Mouse (Mus musculus) cortical plate, adult 2 months (tissue): ENCODE data around the gene Dpysl4.

ENCODE experiments used
- CTCF ChIP-seq: fragments of 200-500 bp; IDR thresholded peaks from 2 replicates; pipeline ENCODE4 v1.5.1; 2011; ENCODE audit warnings: mild to moderate bottlenecking, control low read depth, low read length; ENCODE audit not compliant: insufficient read depth; ENCODE audit errors: extremely low read depth
- POLR2A ChIP-seq: fragments of 200-500 bp; IDR thresholded peaks from 2 replicates; pipeline ENCODE4 v1.6.1; 2011; ENCODE audit warnings: mild to moderate bottlenecking, low read length, control low read depth; ENCODE audit not compliant: insufficient read depth; ENCODE audit errors: extremely low read depth

DNA sequence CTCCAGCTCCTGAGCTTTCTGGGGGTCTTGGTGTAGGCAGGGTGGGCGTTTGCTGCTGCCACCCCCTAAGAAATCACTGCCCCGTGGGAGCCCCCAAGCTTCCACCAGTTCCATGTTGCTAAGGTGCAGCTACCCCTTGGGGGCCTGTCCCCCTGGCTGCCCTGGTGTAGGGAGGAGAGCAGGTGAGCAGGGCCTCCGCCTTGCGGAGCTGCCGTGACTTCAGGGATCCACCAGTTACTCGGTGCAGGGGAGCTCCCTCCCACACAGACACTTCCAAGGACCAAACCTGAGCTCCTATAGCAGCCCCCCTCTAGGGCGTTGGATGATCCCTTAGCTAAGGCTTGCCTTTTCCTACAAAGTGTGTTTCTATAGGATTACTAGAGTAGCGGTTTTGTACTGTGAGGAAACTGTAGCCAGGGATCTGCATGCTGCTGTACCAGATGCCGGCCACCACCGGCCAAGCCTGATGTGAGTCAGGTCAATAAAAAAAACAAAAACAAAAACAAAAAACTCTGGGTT is 15.5 kb downstream of the Dpysl4 start:
- TF ChIP-seq POLR2A, result 0 out of 2 replicates have a peak, but pooled peaks have one; percentile 11
- no peak for TF ChIP-seq CTCF
